Mouse (Mus musculus): ENCODE data around the gene Lhx4.
A peak's percentile ranks its signal among the peaks of the same experiment; 100 is the strongest.

Lhx4 gene

GRCm38 (mm10) chr1:155751484-155752255 is at the start of gene Lhx4:
Gene Lhx4 (minus strand): TSS chr1:155751684.
- no peak for DNase-seq (ENCODE audit: low spot score)

- DNase-seq (ENCODE audit: low spot score): no peak
These were observed 46.5 kb upstream of the Lhx4 start for GRCm38 (mm10) chr1:155798000-155798399.

DNA sequence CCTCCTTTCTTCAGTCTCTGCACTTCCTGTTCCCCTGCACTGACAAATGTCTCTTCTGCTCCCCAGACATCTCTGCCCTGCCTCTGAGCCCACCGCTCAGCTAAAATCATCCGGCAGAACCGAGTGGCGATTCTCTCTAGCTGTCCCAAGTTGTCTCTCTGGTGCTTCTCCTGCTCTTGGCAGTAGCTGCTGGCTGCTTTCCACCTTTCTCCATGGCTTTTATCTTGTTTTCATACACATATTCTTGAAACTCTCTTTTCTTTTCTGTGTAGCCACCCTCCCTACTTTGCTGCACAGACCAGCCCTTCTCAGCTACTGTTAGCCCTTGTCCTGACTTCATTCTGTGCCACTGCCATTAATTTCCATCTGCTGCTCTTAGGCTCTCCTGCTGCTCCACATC is 45.9 kb upstream of the Lhx4 start:
- DNase-seq (ENCODE audit: low spot score): no peak

- DNase-seq (ENCODE audit: low spot score): no peak
These were observed 45.4 kb upstream of the Lhx4 start for GRCm38 (mm10) chr1:155796757-155797405.

DNA sequence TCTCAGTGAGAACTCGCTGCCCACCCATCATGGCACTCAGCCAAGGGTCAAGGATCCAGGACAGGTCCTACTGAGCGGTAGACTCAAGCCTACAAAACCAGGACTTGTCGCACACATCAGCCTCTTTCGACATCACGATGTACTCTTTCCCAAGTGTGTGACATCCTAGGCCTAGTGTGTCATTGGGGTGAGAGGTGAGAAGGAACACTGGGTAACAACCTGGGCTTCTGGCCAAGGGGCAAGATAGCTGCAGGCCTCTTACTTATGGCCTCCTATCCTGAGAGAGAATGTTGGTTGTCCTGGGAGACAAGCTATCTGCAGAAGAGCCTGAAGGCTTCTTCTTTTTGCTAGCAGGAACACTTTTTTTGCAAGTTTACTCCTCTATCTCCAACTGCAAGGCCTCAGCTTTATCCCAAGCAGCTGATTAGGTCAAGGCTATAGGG is 44.3 kb upstream of the Lhx4 start:
- DNase-seq (ENCODE audit: low spot score): no peak

DNA sequence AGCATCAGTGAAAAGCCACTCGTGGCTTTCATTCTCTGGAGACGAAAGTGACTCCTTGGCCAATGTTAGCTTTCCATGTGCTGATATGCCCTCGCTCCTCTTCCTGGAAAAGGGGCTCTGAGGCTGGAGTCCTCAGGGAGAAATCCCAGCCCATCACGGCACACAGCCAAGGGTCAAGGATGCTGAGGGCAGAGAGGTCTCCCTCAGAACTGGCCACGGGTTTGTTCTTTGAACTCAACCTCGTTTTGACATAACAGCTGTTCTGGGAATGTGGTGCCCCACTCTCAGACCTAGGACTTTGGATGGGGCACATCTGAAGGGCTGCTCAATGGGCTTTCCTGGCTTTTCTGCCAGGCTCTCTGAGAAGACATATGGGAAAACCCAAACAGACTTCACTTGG is 43.4 kb upstream of the Lhx4 start:
- DNase-seq (ENCODE audit: low spot score): no peak

DNA sequence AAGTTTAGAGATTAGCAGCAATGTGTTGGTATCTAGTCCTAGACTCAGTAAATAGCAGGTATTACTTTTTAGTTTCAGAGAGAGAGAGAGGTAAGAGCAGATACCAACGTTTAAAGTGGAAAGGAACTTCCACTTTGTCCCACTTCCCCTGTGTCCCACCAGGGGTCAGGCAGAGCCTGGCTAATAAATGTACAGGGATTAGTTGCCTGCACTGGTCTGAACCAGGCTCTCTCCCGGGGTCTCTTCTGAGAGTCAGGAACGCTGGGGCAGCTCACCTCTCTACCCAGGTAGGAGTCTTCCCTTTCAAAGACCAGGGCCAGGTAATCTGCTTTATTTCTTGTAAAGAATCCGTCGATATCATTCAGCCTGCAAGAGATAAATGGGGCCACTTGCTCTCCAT is 40.4 kb upstream of the Lhx4 start:
- DNase-seq (ENCODE audit: low spot score): no peak

DNA sequence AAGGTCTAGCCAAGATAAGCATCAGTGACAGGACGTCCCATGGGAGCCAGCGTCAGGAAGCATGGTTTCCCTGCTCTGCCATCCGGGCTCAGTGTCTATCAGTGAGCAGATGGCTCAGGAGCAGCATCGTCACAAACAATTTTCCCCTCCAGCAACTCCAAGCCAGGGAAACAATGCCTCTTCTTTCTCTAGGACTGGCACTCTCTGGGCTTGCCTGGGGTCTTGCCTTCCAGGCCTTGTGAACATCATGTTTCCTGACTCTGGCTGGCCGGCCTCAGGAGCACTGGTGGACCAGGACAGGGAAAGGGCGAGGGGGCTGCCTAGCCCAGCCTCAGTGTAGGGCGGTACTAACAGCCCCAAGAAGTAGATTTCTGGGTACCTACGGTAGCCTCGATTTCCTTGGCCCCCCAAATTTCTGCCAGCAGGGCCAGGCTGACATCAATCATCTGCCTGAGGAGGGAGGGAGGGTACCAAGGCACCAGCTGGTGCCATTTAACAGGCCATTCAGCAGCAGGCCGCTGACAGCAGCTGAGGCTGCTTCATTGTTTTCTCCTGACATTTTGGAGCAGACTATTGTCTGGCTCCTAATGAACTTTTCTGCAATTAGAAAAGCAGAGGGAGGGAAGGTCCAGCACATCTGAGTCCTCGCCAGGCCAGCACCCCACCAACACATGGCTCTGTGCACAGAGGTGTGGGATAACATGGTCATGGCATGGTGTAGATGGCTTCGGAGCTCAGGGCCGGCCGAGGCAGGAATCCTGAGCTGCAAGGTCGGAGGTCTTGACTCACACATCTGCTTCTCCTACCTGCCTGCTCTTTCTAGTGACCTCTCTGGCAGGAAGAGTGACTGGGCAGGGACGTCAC is 38.9 kb upstream of the Lhx4 start:
- DNase-seq (ENCODE audit: low spot score): no peak

DNA sequence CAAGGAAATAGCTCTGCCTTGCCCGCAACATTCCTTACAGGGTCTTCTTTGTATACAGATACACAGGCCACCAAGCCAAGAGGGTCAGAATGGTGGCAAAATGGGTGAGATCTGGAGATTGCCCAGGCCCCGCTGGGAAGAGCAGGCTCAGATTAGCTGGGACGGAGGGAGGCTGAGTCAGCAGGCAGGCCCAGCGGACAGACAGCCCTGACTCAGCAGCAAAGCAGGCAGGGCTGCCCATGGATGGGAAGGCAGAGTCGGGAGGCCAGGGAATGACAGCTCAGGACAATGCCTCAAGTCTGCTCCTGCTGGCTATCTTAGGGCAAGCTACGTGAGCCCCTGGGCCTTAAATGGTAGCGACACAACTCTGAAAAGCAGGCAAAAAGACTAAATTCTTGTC is 34.4 kb upstream of the Lhx4 start:
- peak; percentile 16 for DNase-seq (ENCODE audit: low spot score)

GRCm38 (mm10) chr1:155784343-155785205 is 33.1 kb upstream of the Lhx4 start:
- DNase-seq (ENCODE audit: low spot score): peak; percentile 76

GRCm38 (mm10) chr1:155782382-155782781 is 30.9 kb upstream of the Lhx4 start:
- DNase-seq (ENCODE audit: low spot score): no peak

DNA sequence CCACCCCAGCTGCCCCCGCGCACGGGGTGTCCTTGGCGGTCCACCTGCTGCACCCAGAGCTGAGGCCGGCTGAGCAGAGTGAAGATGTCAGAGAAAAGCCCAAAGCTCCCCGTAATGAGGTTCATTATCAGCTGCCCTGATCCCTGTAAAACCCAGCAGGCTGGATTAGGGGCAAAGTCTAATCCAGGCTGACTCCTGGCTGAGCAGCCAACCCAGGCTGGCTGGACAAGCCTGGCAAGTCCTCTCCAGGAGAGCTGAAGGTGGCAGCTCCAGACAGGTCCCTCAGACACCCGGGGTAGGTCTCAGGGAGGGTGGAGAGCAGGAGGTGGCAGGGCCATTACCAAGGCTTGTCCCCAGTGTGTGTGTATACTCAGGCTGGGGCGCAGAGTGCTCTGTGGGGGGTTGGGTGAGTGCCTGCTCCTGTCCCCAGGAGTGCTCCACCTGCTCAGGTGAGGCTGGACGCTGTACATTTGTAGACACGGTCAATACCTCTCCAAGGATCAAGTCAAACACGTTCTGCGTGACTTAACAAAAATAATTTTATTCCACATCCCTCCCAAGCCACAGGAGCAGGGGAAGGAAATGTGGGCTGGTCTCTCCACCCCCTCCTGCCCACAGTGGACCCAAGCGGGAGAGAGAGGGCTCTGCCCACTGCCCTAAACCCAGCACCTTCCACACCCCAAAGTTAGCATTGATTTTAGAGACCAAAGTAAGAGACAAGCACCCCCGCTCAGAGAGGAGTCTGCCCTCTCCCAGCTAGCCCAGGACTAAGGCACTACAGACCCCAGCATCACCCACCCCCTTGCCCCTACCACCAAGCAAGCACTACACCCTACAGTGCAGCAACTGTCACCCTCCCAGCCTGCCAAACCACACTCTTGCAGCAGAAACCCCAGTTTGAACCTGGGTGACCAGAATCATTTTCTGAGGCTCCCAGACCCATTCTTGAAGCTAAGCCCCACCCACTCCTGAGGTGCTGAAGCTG is 26.4 kb upstream of the Lhx4 start:
- DNase-seq (ENCODE audit: low spot score): no peak

GRCm38 (mm10) chr1:155759167-155759566 is 7.7 kb upstream of the Lhx4 start:
- DNase-seq (ENCODE audit: low spot score): peak; percentile 73

DNA sequence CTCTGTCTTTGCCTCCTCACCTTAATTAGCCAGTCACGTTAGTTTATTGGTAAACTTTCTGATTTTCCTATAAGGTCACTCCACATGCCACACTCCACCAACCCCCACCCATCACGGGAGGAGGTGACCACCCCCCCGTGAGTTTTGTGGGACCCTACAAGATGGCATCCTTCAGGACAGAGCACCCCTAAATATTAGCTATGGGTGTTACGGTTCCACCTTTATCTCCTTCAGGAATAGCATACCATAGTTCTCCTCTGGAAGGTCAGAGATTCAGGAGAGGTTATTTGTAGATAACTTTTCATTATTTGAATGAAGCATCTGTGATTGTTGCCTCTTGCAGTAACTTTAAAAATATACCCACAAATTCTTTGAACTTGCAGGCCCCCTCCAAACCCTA is 7.2 kb upstream of the Lhx4 start:
- DNase-seq (ENCODE audit: low spot score): no peak

GRCm38 (mm10) chr1:155757621-155758020 is 6.1 kb upstream of the Lhx4 start:
- DNase-seq (ENCODE audit: low spot score): no peak

- DNase-seq (ENCODE audit: low spot score): no peak
These were observed 1.9 kb upstream of the Lhx4 start for GRCm38 (mm10) chr1:155753411-155753810.

GRCm38 (mm10) chr1:155750517-155751178 is 836 bp downstream of the Lhx4 start:
- peak; percentile 78 for DNase-seq (ENCODE audit: low spot score)

DNA sequence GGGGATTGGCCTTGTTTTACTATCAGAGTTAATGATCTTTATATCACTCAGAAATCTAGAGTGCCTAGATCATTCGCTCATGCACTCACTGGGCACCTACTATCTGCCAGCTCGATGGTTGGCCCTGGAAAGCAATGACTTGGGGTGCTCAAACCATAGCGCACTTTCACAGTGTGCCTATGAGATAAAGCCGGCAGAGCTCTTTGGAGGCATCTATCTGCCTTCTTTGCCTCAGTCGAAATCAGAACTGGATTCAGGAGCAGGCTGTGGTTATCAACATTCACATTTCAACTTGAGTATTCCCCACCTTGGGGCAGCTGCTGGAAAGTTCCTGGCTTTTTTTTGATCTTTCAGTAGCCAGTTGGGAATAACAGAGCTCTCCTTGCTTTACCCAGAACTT is 3.6 kb downstream of the Lhx4 start:
- no peak for DNase-seq (ENCODE audit: low spot score)

DNA sequence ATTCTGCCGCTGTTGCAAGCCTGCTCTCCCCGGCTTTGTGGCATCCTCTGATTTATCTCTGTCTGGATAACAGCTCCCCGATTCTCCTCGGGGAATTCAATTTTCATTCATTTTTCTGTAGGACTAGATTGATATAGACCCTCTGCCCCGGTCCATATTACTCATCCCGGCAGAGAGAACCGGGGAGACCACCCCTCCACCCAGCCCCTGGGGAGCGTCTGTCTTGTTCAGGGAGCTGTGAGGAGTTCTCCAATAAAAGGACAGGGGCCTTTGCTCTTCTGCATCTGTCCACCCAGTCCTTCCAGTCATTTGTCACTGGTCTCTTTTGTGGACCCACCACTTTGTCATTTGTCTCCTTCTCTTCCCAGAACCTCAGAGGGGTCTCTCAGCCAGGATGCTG is 4.5 kb downstream of the Lhx4 start:
- no peak for DNase-seq (ENCODE audit: low spot score)

All from embryo, embryonic 10 days (tissue).